Mouse (Mus musculus): Measurements from ENCODE around the gene Auh. TPM values are rescaled to one million over a fixed set of nuclear protein-coding genes. Genes with fewer than 3 reads are reported as not detected.

Auh gene
- total RNA-seq, 2 experiments from 2014 or later, result 50.7 to 53.7 TPM

- intact Hi-C loops (cut with DNase I), result no loop called here
- DNase-seq, result no peak
These were observed 1.1 kb downstream of the Auh start for GRCm38 (mm10) chr13:52928392-52928791.

DNA sequence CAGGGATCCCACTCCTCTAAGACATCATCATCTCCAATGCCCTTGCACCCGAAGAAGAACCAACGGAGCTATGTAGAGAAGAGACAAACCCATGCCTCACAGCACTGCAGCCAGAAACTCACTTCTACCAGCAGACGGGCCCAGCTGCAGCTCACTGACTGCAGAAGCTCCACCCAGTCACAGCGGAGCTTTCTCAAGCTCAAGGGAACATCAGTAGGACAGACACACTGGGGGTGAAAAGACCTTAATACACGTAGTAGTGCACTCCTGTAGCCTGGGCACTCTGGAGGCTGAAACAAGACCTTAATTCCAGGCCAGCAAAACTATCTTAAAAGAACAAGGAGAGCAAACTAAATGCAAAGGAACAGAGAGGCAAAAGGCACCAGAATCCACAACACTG lies 5.0 kb downstream of the Auh start:
- DNase-seq, result no peak
- intact Hi-C loops (cut with DNase I), result no loop called here

DNA sequence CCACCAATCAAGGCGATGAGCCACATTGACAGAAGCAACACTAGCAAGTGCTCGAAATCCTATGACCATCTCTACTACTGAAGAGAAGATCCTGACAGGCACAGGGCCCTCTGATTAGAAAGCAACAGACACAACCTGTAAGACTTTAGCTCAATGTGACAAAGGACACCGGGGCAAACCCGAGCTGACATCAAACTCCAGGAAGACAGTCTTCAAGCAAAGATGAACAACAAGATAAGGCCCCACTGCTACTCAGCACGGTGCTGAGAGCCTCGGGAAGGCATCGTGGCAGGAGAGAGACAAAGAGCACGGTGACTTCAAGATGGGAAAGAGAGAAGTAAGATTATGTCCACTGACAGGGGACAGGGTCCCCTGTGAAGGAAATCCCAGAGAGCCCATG lies 7.5 kb downstream of the Auh start:
- no peak for DNase-seq
- intact Hi-C loops (cut with DNase I), result no loop called here

GRCm38 (mm10) chr13:52921065-52921825 lies 8.2 kb downstream of the Auh start:
- intact Hi-C loops (cut with DNase I), result no loop called here
- DNase-seq, result no peak

DNA sequence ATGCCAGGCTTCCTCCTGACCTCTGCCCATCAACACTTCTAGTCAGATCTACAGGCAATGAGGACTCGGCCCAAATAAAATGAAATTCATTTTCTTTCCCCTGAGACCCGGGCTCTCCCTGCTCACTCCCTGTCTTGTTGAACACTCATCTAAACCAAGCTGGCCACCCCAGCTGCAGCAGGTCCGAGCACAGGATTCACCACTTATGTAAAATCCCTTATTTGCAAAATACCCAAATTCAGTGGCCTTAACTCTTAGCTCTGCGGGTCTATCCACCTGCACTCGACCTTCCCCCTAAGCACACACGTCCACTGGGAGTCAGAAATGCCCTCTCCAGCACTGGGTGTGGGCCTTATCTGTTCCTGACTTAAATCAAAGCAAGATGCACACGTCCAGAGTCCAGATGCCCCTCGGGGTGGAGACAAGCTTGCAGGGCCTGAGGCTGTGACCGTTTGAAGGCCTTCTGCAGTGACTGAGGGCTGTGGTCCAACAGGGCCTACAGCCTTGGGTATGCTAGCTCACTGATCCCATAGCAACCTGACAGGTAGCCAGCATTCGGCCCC lies 9.6 kb downstream of the Auh start:
- no peak for DNase-seq
- intact Hi-C loops (cut with DNase I), result no loop called here

DNA sequence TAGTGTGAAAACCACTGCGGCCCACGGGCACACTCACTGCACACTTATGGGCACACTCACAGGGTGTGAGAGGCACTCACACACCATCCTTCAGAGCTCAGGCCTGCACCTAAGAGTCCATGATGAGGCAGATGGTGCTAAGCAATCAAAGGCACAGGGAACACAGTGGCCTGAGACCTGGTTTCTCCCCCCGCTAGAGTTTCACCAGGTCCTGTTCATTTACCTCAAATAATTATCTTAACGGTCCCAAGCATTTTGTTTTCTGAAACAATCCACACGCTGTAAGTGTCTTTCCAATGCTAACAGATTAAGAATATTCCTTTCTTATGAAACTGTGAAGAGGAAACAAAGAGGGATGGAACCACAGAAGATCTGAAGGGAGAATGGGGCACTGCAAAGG lies 11.1 kb downstream of the Auh start:
- DNase-seq, result no peak
- intact Hi-C loops (cut with DNase I), result no loop called here

DNA sequence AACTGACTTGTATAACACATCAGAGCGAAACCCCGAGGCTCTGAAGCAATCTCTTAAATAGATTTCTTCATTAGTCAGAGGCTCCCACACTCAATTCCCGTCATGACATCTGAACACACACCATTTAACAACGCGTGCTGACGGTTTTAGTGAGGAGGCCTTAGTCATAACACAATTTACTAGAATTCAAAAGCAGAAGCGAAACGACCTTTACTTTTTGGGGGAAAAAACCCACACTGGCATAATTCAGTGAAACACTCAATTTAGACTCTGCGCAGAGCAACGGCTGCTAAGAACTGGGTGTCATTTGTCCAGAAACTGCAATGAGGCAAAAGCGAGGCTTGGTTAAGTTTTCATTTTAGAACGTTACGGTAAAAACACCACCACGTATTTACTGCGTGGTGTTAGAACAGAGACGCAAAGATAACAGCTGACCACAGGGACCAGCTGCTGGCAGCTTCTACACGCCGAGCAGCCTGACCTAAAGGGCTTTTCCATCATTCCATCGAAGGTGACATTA lies 14.8 kb downstream of the Auh start:
- no peak for DNase-seq

DNA sequence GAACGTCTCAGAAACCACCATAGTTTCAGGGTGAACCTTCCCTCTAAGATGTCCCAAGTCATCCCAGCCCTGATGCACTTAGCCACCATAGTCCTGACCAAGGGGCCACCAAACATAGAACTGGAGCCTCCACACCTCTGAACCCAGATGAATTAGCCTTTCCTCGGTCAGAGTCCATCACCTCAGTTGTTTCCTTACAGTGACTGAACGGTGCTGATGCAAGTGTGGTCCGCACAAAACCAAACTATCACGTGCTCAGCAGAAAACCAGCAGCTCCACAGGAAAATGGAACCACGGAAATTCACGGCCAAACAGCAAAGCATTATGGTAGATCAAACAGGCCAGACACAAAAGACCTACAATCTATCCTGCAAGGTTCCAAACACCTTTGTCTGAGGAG lies 15.6 kb downstream of the Auh start:
- intact Hi-C loops (cut with DNase I), result no loop called here
- DNase-seq, result no peak

More for the DNA sequence above, 14.8 kb downstream of the Auh start:
- intact Hi-C loops (cut with DNase I), result no loop called here

DNA sequence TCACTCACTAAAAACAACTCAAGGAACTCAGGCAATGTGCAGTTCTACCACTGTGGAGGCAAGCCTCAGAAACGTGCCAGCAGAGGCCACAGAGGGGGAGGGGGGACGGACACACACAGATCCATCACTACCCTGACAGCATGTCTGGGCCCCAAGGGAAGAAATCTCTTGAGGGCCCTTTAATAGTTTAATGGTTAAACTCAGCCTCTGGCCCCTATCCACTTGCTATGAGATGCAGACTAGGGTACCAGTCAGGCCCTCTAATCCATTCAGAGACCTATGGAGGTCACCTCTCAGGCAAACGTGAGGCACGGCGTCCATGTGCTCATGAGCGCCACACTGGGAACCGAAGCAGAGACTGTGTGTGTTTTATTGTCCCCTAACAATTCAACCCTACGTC lies 17.0 kb downstream of the Auh start:
- DNase-seq, result no peak
- intact Hi-C loops (cut with DNase I), result no loop called here

DNA sequence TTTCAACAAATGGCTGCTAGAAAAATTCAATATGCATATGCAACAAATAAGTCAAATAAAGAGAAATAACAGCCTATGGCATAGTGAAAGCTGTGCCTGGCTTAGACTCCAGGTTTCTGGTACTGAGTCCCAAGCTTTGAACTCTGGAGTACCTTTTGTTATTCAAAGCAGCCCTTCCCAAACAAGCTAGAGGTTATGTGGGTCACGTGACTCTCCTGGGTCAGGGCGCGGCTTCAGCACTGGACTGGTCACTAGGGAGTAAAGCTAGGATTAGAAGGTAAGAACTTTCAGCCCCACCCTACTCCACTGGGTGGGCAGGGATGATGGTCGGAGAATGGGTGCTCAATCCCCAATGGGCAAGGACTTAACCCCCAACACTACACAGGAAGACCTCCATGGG lies 18.2 kb downstream of the Auh start:
- DNase-seq, result no peak
- intact Hi-C loops (cut with DNase I), result no loop called here

DNA sequence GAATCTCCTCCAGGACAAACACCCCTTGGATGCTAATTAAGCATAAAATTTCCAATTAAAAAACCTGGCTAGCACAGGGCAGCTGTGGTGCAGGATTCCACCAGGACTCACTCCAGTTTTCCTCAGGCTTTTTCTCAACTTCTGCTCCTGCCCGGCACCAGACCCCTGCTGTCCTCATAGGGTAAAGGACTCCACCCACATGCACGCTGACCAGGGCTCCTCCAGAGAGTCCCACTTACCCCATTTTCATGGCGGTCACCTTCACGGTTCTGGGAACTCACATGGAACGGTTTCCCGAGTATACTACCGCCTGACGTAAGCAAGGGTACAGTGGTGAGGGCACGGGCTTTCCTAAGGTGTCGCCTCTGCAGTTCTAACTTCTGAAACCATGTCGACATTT lies 23.2 kb downstream of the Auh start:
- intact Hi-C loops (cut with DNase I), result no loop called here
- DNase-seq, result no peak

DNA sequence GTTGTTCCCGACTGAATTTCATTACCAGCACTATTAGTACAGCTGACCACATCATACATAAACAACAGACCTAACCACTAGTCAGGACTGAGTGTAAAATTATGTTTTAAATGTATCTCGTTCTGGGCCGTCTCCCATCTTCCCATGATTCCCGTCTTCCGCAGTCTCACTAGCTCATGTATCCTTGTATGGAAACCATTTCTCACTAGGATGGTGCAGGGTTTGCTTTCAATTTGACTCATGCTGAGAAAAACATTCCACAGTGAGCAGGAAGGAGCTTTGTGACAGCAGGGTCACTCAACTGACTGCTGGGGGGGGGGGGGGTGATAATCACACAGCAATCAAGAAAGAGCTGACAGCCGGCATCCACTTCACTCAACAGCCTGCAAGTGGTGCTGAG lies 25.3 kb downstream of the Auh start:
- no peak for DNase-seq
- intact Hi-C loops (cut with DNase I), result no loop called here

DNA sequence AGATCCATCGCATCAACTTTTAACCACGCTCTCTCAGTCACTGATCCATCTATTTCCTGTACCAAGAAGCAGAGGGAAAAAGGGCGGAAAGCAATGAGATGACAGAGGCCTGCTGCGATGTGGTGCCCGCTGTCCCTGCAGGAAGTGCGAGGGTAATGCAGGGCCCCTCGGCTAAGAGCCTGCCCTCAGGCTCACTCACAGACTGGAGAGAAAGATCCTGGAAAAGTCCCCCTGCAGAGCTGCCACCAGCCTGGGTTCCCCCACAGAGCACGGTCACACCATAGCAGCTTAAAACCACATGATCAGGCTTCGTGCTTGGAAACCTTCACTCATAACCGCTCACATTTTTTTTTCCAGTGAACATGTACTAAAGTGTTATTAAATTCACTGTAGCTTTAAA lies 25.7 kb downstream of the Auh start:
- no peak for DNase-seq
- intact Hi-C loops (cut with DNase I), result no loop called here

DNA sequence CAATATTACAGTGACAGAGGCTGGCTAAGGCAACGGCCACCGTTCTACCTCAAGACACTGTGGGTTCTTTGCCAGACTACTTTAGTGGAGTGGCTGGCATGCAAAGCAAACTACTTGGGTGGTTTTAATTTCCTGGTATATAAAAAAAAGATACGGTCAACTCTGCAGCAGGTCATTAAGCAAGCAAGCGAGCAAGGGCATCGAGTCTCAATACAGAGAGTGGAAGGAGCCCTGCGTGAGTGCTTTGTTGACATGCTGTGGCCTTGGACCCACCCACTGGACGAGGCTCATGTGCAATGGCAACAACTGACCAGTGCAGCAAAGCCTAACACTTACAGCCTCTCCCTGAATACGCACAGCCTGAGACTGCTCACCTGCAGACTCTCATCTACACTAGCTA lies 27.0 kb downstream of the Auh start:
- intact Hi-C loops (cut with DNase I), result no loop called here

GRCm38 (mm10) chr13:52899664-52900063 lies 29.8 kb downstream of the Auh start:
- DNase-seq, result no peak
- intact Hi-C loops (cut with DNase I), result no loop called here

More for the DNA sequence above, 27.0 kb downstream of the Auh start:
- DNase-seq, result no peak

DNA sequence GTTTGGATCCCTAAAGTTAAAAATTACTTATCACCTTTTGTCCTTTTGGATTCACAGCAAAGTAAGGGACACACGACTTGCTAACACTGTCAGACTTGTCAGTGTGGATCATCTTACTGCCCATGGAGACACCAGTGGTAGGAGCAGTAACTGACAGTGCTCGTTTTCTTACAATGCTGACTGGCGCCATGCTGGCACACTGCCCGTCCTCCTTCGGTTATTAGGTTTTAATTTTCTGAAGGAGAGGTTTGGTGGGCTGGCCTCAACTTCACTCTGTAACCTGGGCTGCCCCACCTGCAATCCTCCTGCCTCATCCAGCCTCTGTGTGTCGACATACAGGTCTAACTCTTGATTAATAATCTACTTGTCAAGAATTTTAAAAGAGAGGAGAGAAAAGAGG lies 31.7 kb downstream of the Auh start:
- intact Hi-C loops (cut with DNase I), result no loop called here
- DNase-seq, result no peak

GRCm38 (mm10) chr13:52892791-52893190 lies 36.7 kb downstream of the Auh start:
- no peak for DNase-seq

GRCm38 (mm10) chr13:52892065-52892503 lies 37.4 kb downstream of the Auh start:
- no peak for DNase-seq
- intact Hi-C loops (cut with DNase I), result no loop called here

More at GRCm38 (mm10) chr13:52892791-52893190, 36.7 kb downstream of the Auh start:
- intact Hi-C loops (cut with DNase I), result no loop called here

DNA sequence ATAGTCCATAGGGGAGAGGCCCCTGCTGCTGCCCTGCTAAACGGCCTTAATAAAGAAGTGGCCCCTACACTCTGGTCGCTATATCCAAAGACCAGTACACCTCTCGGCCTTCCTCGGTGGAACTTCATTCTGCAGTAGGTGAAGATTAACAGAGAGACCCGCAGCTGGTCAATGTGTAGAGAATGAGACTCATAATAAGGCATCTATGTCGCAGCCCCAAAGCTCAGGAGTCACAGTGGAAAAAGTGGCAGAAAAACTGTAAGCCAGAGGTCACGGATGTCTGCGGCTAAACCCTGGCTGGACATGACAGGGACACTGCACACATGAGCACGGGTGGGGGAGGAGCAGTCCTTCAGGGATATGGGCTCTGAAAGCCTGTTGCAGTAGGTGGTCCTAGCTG lies 39.2 kb downstream of the Auh start:
- no peak for DNase-seq
- intact Hi-C loops (cut with DNase I), result no loop called here

DNA sequence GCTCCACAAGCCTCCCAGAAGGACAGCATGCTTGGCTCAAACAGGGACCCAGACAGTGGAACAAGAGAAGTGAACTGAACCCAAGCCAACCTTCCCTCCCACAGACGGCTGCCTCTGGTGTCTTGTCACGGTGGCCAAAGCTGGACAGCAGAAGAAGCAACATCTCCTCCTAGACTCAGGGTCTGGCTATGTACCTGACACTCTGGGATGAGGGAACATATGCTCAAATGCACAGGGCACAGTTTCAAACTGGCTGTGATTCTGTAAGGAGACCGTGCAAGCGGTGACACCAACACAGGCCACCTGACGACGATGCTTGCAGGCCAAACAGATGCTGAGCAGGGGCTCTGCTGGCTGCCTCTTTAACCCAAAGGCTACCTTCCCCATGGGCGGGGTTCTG lies 42.7 kb downstream of the Auh start:
- intact Hi-C loops (cut with DNase I), result no loop called here

GRCm38 (mm10) chr13:52883960-52884326 lies 45.5 kb downstream of the Auh start:
- intact Hi-C loops (cut with DNase I), result no loop called here
- DNase-seq, result no peak

More for the DNA sequence above, 42.7 kb downstream of the Auh start:
- no peak for DNase-seq
